Mouse (Mus musculus) frontal cortex, postnatal 10 days (tissue): ENCODE data around the gene Emp2.
A peak's percentile ranks its signal among the peaks of the same experiment; 100 is the strongest.
"Not testable (repeated sequence)": the region's sequence is repeated elsewhere in the genome, so short reads cannot be mapped to it uniquely, and the experiment has no call there.

Source experiments
- DNase-seq, 2 experiments: peaks; one replicate each; pipeline ENCODE4 v3.0.0; 2022; ENCODE audit warnings: low spot score in 2 of 2, mixed read lengths in 1 of 2

The Emp2 gene

DNA sequence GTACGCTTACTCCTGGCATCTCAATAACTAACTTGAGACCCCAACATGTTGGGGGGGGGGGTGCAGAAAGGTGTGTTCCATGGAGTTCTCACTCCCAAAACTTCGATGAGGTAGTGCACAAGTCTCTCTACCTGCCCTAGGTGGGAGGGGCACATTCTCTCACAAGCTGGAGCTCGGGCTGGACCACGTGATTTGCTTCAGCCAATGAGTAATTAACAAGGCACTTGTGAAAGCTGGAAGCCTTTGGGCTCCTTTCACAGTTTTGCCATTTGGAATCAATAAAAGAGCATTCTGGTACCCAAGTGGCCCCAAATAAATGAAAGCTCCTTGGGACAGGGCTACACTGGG lies 3.4 kb upstream of the Emp2 start:
- no peak for DNase-seq

- DNase-seq = no peak
Measured at GRCm38 (mm10) chr16:10316493-10317196, 2.9 kb upstream of the Emp2 start.

- DNase-seq = no peak
Measured at GRCm38 (mm10) chr16:10313226-10313625, 542 bp downstream of the Emp2 start.

GRCm38 (mm10) chr16:10311989-10312388 lies 1.8 kb downstream of the Emp2 start:
- DNase-seq = no peak

GRCm38 (mm10) chr16:10311086-10311485 lies 2.7 kb downstream of the Emp2 start:
- no peak for DNase-seq

- no peak for DNase-seq
Measured at GRCm38 (mm10) chr16:10310507-10310906, 3.3 kb downstream of the Emp2 start.

GRCm38 (mm10) chr16:10307351-10307750 lies 6.4 kb downstream of the Emp2 start:
- DNase-seq = no peak

GRCm38 (mm10) chr16:10306101-10306500 lies 7.7 kb downstream of the Emp2 start:
- DNase-seq = no peak

- no peak for DNase-seq
Measured at GRCm38 (mm10) chr16:10301337-10301736, 12.4 kb downstream of the Emp2 start.

DNA sequence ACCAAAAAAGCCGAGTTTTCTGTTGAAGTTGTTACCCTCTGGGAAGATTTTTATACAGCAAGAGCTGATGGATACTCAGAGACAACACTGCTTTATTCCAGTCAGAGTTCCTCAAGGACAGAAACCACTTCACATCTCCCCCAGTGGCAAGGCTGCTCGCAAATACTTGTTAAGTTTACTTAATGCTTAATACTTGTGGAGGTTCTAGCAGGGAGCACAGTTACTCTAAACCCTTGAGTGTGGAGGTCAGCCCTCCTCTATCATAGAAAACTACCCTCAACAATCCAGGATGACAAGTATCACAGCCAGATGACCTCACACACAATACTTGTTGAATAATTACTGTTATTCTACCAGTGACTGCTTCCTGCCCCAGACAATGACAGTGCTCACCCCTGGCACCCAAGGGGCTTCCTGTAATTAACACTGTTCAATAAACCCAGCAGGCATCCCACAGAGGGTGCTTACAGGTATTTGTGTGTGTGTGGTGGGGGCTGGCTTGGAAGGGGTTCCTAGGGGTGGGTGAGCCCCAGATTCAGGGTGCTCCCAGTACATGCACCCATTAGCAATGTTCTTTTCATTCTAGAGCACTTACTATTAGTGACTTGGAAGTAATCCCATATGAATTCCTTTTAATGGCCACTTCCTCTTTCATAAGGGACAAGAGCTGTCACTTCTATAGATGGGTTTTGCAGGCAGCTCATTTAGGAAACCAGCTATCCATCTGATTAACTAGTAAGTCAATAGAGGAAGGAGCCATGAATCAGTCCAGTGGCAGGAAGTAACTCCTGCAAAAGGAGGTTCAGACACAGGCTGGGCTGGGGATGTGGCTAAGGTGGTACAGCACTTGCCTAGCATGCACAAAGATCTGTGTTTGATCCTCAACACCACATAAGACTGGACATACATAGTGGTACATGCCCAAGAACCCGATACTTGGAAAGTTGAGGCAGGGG lies 13.3 kb downstream of the Emp2 start:
- no peak for DNase-seq

GRCm38 (mm10) chr16:10299637-10300036 lies 14.1 kb downstream of the Emp2 start:
- DNase-seq = no peak

DNA sequence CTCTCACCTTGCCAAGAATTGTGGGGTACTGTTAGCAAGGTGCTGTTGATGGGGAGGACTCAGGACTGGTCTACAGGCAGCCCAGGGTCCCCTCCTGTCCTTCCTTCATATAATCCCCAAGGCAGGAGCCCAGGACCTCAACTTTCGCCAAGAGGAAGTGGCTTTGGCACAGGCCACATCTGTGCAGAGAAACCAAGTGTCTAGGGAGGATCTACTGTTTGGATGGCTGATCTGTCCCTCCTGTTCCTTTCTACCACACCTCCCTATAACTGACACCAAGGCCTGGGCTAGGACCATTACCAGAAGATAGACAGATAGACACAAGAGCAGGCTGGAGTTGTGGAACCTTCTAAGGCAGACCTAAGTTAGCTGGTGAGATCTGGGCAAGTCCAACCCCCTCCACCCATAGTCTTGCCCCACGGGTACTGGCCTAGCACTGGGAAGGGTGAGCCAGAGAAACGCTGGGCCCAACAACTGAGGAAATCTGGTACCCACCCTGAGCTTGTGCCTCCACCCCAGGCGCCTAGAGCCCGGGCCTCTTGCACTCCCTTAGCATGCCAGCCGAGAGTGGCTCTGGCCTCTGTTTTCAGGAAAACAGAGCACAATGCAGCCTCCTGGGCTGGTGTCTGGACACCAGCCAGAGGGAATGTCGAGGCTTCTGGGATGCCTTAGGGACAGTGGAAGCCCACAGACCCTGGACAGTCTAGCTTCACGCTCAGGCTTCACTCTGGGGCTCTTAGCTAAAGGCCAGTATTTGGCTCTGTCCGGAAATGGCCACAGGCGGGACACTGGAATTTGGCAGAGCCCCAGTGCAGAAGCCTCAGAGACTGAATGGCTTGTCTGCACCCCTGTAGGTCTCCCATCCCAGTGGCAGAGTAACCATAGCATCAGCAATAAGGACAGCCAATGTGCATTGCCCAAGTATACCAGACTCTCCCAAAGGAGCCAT lies 15.8 kb downstream of the Emp2 start:
- DNase-seq = no peak

DNA sequence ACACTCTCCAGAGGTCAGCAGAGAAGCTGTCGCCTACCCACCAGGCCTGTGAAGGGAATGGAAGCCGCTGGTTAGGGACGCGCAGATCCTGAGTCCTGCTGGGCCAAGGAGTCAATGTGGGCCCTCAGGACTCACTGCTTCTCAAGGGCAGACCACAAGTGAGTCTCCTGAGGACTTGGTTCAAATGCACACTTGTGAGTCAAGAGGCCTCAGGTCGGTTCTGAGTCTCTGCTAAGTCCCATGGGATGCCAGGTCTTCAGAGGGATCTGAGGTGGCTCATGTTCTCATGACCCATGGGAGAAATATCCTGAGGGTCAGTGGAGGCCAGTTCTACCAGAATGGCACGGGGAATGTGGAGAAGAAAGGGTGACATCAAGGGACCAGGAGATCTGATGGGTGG lies 25.7 kb downstream of the Emp2 start:
- no peak for DNase-seq

DNA sequence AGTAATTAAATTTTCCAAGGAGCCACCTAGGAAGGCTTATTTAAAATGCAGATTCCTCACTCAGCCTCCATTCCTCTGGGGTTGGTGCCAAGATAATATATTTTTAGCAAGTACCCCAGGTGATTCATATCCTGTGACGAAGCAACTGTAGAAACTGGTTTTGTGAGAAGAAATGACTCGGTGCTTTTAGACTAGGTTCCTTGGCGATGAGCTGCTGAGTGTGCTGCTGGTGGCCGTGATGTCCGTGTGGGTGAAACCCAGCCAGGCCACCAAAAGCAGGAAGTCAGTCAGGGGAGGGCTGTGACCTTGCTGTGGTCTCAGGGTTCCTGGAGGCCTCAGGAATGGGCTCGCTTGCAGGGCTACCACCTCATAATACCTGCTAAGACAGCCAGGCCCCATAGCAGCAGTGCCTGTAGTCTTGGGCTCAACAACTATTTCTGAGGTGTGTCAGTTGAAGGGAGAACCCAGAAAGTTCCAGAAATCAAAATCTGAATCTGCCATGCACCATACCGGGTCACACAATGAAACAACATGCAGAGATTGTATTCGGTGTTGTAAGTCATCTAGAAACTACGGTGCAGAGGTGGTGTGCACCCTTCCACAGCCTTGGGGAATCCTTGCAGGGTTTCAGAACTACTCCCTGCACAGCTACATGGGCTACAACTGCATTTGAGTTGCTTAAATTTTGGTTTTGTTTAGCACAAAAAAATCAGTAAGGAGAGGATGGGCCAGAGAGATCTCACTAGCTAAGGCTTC lies 27.1 kb downstream of the Emp2 start:
- DNase-seq = no peak

GRCm38 (mm10) chr16:10281890-10282289 lies 31.9 kb downstream of the Emp2 start:
- no peak for DNase-seq

DNA sequence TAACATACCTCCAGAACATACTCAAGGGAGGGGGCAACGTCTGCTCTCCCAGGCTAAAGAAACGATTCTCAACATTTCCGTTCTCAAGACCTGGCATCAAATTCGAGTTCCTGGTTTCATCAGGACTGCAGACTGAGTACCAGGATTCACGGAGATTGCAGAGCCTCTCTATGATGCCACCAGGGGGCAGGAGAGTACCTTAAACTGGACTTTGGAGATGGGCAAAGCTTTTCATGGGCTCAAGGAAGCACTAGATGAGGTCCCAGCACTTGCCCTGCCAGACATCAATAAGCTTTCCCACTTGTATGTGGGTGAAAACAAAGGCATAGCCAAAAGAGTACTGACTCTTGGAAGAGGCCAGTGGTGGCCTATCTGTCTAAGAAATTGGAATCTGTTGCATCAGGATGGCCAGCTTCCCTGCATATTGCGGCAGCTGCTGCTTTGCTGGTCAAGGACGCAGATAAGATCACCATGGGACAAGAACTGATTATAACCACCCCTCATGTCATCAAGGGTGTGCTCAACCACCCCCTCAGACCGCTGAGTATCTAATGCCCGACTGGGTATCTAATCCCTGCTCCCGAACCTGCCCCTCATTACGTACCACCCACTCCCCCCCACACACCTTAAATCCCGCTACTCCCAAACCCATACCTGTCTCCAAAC lies 33.3 kb downstream of the Emp2 start:
- DNase-seq = peak; percentile 52 to 75

DNA sequence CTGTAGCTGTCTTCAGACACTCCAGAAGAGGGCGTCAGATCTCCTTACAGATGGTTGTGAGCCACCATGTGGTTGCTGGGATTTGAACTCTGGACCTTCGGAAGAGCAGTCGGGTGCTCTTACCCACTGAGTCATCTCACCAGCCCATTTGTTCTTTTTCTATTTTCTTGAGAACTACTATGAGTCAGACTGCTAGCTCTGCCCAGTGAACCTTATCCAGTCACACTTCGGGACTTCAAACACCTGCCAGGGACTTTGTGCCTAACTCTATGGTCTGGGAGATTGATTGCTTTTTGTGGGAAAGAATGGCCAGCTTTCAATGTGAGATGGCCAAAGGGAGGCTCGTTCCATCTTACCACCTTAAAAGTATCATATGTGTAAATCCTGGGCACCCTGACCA lies 37.0 kb downstream of the Emp2 start:
- DNase-seq = not testable (repeated sequence)

- no peak for DNase-seq
Measured at GRCm38 (mm10) chr16:10274465-10274864, 39.3 kb downstream of the Emp2 start.

GRCm38 (mm10) chr16:10272256-10272655 lies 41.5 kb downstream of the Emp2 start:
- DNase-seq = peak in 1 of 2 experiments; percentile 55

DNA sequence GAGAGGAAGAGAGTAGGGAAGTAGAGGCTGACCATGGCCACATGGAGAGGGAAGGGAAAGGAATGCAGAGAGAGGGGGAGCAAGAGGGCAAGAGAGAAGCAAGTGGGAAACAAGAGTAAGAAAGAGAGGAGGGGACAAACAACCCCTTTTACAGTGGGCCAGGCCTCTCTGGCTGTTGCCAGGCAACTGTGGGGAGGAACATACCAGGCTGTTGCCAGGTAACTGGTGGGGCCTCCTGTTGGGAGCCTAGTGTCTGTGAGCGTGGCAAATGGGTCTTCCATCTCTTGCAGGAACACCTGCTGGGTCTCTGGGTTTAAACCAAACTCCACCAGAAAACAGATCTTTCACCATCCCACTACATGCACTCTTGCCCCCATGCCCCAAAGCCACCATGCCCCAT lies 59.8 kb downstream of the Emp2 start:
- DNase-seq = no peak

DNA sequence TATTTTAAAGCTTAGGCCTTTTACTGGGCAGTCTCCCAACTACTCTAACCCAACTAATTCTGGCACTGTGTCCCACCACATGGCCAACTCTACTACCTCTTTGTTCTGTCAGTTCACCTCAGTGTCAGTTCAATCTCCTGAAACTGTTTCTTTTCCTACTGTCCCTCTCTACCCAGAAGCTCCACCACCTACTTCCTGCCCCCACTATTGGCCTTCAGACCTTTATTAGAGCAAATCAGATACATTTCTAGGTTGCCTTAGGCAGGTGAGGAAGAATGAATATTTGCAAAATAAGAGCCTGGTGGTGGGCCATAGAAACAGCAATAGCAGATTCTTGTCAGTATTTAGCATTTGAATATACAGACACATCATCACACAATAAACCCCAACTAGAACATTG lies 77.2 kb downstream of the Emp2 start:
- DNase-seq = no peak
